Mouse (Mus musculus) neural tube, postnatal 0 days (tissue): ENCODE results near the gene Txndc15. TPM values are rescaled to one million over a fixed set of nuclear protein-coding genes. Genes with fewer than 3 reads are reported as not detected.

Source experiments
- polyA plus RNA-seq: library from polyadenylated mRNA; unstranded; fragments of >200 nt; fragmentation: Nextera tagmentation; extraction: Ambion mirVana; gene quantifications from 2 replicates; pipeline ENCODE4 v1.2.1, GENCODE M21; 2015

The Txndc15 gene
- 131 and 132 TPM in 2 replicates for polyA plus RNA-seq

GRCm38 (mm10) chr13:55714501-55715166, at the start of gene Txndc15:
Gene Txndc15, plus strand, starts transcription at chr13:55714650.

DNA sequence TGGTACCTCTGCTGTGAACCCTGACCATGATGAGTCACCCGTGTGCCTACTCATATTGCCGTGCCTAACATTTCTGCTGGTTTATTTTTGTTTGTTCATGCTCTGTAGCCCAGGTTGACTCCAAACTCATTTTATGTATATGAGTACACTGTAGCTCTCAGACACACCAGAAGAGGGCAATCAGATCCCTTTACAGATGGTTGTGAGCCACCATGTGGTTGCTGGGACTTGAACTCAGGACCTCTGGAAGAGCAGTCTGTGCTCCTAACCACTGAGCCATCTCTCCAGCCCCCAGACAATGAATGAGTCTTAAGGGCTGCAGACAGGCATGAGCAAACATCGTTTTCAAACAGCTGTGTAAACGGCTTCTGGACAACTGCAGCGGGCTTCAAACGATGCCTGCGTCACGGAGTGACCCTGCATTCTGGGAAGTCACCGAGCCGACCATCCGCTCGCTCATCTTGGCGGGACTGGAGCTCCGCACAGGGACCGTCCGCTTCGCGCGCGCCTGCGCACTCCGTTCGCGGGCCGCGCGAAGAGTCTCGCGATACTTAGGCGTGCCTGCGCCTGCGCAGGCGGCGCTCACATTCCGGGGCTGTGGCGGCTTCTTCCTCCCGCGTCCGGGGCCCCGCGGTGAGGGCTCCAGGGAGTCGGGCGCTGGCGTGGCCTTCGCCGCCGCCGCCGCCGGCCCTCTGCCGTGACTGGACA, 21.8 kb upstream of the Txndc15 start, which contains the start of gene B230219D22Rik:
Gene B230219D22Rik, plus strand, starts transcription at position 590 of the 708 bp plus-strand sequence.

GRCm38 (mm10) chr13:55727120-55727838, 12.8 kb downstream of the Txndc15 start, which contains the start of gene Pcbd2:
Gene Pcbd2, plus strand, starts transcription at chr13:55727368.

Other genes with a start within 250 kb of the Txndc15 start
- 261 and 300 TPM in 2 replicates for gene Dbn1, start 226.5 kb upstream of the Txndc15 start, polyA plus RNA-seq
- gene Pdlim7, start 201.0 kb upstream of the Txndc15 start, polyA plus RNA-seq: 141 and 174 TPM in 2 replicates
- 2.1 and 2.5 TPM in 2 replicates for gene Dok3, start 185.4 kb upstream of the Txndc15 start, polyA plus RNA-seq
- gene Ddx41, start 178.0 kb upstream of the Txndc15 start, polyA plus RNA-seq: 37.2 and 40.7 TPM in 2 replicates
- gene Fam193b, start 143.5 kb upstream of the Txndc15 start, polyA plus RNA-seq: 30.6 and 35.3 TPM in 2 replicates
- 100 TPM in 2 replicates for gene Tmed9, start 140.9 kb upstream of the Txndc15 start, polyA plus RNA-seq
- 44.6 and 45.7 TPM in 2 replicates for gene B4galt7, start 114.8 kb upstream of the Txndc15 start, polyA plus RNA-seq
- gene Caml, start 91.6 kb upstream of the Txndc15 start, polyA plus RNA-seq: 108 and 111 TPM in 2 replicates
- 18.3 and 20.6 TPM in 2 replicates for gene Ddx46, start 79.6 kb upstream of the Txndc15 start, polyA plus RNA-seq
- gene B230219D22Rik, start 21.5 kb upstream of the Txndc15 start, polyA plus RNA-seq: 66.1 and 66.5 TPM in 2 replicates
- gene Pcbd2, start 12.7 kb downstream of the Txndc15 start, polyA plus RNA-seq: 40.6 and 42.2 TPM in 2 replicates
- 0.29 and 0.49 TPM in 2 replicates for gene Catsper3, start 69.9 kb downstream of the Txndc15 start, polyA plus RNA-seq
- not detected in 2 replicates for gene Pitx1, start 121.5 kb downstream of the Txndc15 start, polyA plus RNA-seq